Mouse (Mus musculus): ENCODE data around the gene Bahcc1.
A peak's percentile ranks its signal among the peaks of the same experiment; 100 is the strongest.

Bahcc1 gene

DNA sequence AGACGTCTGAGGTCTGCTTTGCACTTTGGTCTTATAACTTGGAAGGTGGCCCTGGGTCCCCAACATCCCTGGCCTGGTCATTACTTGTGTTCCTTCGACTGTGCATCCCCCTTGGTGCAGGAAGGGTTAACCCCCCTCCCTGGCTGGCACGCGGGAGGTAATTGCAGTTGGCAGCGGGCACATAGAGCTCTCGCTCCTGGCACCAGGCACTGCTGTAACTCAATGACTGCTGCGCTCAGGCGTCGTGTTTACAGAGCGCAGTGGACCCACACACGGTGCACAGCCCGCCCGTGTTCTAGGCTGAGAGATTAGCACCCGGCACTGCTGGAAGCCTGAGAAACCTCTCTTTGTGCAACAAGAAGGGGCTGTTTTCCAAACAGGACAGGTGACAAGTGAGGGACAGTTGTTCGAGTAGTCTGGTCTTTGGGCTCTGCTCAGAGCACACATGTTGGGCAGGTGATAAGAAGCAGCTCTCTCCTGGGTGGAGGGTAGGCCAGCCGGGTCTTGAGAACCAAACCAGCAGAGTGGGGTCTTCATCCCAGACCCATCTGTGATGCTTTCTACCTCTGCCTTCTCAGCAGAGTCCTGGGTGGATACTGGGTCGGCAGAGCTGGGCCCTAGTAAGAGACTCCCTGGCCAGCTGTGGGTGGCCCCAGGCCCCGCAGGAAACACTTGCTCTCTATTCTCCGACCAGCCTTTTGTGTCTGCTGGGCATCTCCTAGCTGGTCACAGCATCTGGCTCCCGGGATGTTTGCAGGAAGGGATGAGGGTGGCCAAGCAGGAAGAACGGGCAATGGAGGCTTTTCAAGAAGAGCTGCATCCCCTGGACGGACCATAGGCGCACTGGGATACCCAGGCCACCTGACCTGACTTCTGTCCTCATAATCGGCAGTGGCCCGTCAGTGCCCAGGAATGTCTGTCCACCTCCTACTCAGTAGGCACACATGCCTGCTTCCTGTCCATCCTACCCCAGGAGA, 27.3 kb downstream of the Bahcc1 start:
- no peak for DNase-seq (ENCODE audit: low spot score in 2 of 2)

- DNase-seq (ENCODE audit: low spot score in 2 of 2), result no peak
These were observed 28.0 kb downstream of the Bahcc1 start for GRCm38 (mm10) chr11:120260769-120261150.

DNA sequence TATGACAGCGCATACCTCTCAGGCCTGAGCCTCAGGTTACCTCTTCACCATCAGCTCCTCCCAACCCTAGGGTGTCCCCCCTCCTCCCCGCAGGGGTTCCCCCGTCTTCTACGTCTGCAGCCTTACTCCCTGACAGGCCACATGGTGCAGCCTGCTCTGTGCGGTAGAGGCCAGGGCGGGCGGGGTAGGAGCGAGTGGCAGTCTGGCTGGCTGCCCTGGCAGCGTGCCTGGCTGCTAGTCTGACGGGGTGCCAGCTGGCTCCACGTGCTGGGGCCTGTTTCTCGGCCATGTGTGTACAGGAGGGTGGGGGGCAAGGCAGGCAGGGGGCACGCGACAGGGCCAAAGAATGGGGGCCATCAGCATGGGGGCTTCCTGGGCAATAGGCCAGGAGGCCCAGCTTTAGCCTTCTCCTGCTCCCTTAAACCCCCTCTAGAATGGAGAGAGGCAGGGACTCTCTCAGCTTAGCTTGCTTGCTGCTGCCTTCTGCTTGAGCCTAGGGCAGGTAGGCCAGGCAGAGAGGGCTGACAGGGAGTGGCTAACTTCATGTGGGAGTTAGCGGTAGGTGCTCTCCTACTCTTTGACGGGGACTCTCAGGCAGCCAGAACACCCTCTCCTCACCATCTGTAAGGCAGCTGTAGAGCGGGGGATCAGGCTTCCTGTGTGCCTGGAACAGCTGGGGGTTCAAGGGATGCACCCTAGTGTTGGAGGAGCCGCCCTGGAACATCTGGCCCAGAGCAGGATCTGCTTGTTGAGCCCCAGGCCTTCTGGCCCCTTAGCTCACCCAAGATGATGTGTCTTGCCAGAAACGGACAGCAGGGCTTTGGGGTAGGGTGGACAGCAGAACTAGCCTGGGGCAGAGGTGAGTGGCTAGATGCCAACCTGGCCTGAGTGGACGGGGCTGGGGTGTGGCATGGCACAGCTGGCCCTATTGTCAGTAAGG, 28.9 kb downstream of the Bahcc1 start:
- DNase-seq (ENCODE audit: low spot score in 2 of 2), result peak; percentile 92 to 95

DNA sequence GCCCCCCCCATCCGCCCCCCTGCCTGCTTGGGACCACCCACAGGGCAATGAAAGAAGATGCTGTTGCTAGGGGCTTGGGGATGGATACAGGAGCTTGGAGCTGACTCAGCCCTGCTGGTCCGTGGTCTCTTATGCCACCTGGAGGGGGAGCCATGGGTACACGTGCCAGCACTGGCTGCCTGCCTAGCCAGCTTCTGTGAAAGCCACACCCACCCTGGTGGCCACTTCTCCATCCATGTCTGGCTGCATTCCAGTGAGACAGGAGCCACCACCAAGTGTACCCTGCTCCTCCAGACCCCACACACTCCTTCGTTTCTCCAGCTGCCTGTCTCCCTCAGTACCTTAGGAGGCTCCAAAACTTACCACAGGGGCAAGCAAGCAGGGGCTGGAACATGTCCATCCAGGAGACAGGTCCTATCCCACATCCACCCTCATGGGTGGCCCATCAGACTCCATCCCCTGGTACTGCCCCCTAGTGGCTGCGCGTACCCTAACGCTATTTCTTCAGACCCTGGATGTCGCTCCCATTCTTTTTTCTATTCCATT, 29.7 kb downstream of the Bahcc1 start:
- peak; percentile 78 to 82 for DNase-seq (ENCODE audit: low spot score in 2 of 2)

DNA sequence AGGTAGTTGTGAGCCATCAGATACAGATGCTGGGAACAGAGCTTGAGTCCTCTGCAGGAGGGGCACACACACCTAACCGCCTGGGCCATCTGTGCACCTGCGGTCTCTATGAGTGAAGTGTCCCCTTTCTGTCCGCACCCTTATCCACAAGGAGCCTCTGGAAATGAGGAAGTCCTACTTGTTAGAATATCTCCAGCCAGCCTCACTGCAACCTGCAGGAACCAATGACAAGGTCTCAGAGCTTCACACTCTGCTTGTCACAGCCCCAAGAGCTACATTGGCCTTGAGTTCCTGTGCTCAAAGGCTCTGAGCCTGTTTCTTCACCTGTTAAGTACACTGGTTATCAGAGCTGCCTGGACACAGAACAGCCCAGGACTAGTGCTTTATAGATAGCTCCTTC, 30.4 kb downstream of the Bahcc1 start:
- DNase-seq (ENCODE audit: low spot score in 2 of 2), result no peak

GRCm38 (mm10) chr11:120264008-120264407, 31.3 kb downstream of the Bahcc1 start:
- DNase-seq (ENCODE audit: low spot score in 2 of 2), result no peak

DNA sequence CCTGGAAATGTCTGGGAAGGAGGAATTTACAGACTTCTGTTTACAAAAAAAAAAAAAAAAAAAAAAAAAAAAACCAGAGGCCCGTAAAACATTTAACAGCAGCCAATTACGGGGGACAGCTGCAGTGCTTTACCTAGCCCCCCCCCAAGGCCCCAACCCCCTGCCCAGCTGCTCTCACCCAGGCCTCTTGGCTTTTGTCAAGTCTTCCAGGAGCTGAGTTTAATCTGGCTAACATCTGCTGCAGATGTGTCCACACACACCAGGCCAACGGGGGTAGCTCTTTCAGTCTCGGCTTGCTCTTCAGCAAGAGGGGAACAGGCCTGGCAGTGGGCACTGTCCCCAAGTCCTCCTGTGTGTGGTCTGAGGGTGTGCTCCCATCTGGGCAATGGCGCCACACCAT, 32.7 kb downstream of the Bahcc1 start:
- no peak for DNase-seq (ENCODE audit: low spot score in 2 of 2)

GRCm38 (mm10) chr11:120266259-120266758, 33.6 kb downstream of the Bahcc1 start:
- DNase-seq (ENCODE audit: low spot score in 2 of 2), result no peak

DNA sequence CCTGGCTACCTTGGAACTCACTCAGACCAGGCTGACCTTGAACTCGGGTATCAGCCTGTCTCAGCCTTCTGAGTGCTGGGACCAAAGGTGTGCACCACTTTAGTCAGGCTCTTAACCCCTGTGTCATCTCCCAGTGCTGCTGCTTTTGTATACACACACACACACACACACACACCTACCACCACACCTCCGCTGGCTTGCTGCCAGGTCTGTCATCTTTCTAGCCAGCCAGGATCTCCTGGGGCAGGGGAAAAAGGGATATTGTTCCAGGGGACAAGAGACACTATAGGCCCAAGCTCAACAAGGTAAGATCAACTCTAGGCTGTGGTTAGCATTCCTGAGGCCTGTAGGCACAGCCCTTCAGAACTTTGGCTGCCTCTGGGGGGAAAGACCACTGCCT, 34.5 kb downstream of the Bahcc1 start:
- DNase-seq (ENCODE audit: low spot score in 2 of 2), result no peak

DNA sequence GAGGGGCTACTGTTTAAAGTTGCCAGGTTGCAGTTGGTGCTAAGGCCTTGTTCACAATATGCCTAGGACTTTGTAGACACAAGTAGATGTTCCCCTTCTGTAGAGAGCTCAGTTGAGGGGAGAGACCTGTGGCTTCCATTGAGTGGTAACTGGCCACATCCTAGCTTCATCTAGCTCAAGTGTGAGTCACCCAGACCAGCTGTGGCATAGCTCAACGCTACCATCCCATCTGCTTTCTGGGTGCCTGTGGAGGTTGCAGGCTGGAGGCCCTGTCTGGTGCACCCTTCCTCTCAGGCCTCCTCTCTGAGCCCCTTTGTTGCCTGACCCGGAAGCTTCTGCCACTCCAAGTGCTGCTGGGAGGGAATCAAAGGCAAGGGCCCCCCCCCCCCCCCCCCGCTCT, 34.9 kb downstream of the Bahcc1 start:
- DNase-seq (ENCODE audit: low spot score in 2 of 2), result no peak

- DNase-seq (ENCODE audit: low spot score in 2 of 2), result no peak
These were observed 35.6 kb downstream of the Bahcc1 start for GRCm38 (mm10) chr11:120268195-120268967.

- DNase-seq (ENCODE audit: low spot score in 2 of 2), result no peak
These were observed 36.3 kb downstream of the Bahcc1 start for GRCm38 (mm10) chr11:120269007-120269406.

DNA sequence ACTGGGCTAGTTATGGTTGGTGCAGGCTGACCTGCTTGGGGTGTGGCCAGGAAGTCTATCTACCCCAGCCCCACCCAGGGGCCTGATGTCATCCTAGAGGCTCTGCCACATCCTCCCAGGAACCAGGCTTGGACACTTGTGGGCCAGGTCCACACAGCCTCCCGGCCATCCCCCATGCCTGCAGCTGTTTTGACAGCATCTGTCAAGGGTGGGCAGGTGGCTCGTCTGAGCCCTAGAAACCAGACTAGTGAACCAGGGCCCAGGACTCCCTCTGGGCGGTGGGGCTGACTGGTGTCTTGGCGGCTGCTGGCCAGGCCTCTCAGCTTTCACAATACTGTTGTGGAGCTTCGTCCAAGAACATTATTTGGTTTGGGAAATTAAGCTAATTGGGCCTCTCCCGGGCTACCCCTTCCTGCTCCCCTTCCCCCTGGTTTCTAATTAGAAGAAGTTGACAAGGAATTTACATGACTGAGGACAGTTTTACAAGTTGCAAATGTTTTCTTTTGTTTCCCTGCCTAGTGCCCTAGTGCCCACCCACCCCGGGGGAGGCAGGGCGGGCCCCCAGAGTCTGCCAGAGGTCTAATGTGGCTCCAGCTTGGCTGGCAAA, 36.9 kb downstream of the Bahcc1 start:
- no peak for DNase-seq (ENCODE audit: low spot score in 2 of 2)

GRCm38 (mm10) chr11:120279335-120279734, 46.6 kb downstream of the Bahcc1 start:
- DNase-seq (ENCODE audit: low spot score in 2 of 2), result no peak

- DNase-seq (ENCODE audit: low spot score in 2 of 2), result no peak
These were observed 47.6 kb downstream of the Bahcc1 start for GRCm38 (mm10) chr11:120280281-120280773.

DNA sequence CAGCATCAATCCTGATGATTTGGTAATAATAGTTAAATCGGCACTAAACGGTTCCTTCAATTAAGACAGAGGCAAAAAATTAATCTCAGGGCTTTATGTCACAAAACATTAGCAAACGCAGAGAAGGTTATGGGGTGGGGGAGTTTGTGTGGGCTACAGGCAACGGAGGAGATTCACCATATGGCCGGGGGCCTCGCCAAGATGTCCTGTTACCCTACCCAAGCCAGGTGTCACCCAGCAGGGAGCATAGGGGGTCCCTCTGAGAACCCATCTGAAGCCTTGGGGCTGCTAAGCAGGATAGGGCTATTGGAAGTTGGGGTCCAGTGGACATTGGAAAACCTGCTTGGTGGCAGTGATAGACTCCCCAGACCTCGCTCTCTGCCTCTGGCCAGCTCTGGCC, 48.0 kb downstream of the Bahcc1 start:
- no peak for DNase-seq (ENCODE audit: low spot score in 2 of 2)

- no peak for DNase-seq (ENCODE audit: low spot score in 2 of 2)
These were observed 48.5 kb downstream of the Bahcc1 start for GRCm38 (mm10) chr11:120281197-120281596.

- no peak for DNase-seq (ENCODE audit: low spot score in 2 of 2)
These were observed 50.8 kb downstream of the Bahcc1 start for GRCm38 (mm10) chr11:120283542-120283941.

DNA sequence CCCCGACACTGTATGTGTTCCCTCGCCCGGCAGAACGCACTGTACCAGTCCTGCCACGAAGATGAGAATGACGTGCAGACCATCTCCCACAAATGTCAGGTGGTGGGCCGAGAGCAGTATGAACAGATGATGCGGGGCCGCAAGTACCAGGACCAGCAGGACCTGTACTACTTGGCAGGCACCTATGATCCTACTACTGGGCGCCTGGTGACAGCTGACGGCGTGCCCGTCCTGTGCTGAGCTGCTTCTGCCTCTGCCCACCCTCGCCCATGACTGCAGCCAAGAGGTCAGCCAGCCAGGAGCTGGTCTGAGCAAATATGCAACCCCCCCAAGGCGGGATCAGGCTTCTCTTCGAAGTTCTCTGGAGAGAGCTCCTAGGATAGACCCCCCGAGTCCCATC, 56.9 kb downstream of the Bahcc1 start:
- DNase-seq (ENCODE audit: low spot score in 2 of 2), result no peak

DNA sequence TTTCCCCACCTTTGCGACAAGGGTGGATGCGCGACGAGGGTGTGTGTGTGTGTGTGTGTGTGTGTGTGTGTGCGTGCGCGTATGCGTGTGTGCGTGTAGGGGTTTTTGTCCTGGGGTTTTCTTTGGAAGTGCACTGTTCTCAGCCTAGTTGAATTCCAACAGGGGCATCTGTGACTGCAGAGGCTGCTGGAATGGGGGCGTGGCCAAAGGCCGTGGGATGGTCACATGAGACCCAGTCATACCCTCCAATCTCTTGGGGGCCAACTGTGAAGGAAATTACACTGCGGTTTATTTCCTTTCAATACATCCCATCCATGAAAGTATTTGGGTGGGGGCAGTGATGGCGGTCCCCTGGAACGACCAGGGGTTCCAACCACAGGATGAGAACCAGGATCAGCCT, 57.5 kb downstream of the Bahcc1 start:
- DNase-seq (ENCODE audit: low spot score in 2 of 2), result no peak

GRCm38 (mm10) chr11:120293714-120294113, 61.0 kb downstream of the Bahcc1 start:
- DNase-seq (ENCODE audit: low spot score in 2 of 2), result no peak

Data from urinary bladder, postnatal 4 days (tissue).